Mouse (Mus musculus) adrenal gland, postnatal 36 days (tissue): ENCODE data around the gene Shkbp1. TPM values are rescaled to one million over a fixed set of nuclear protein-coding genes. Genes with fewer than 3 reads are reported as not detected.

ENCODE experiments used
- DNase-seq, 2 experiments: peaks; one replicate each; pipeline ENCODE4 v3.0.0; 2021; ENCODE audit warnings: mixed read lengths in 1 of 2
- total RNA-seq, 2 experiments: library from RNA; stranded (reverse); gene quantifications; 2 replicates each; pipeline ENCODE4 v1.2.3; 2021

Shkbp1 gene
- total RNA-seq, 2 experiments from 2014 or later = 22.3 TPM

DNA sequence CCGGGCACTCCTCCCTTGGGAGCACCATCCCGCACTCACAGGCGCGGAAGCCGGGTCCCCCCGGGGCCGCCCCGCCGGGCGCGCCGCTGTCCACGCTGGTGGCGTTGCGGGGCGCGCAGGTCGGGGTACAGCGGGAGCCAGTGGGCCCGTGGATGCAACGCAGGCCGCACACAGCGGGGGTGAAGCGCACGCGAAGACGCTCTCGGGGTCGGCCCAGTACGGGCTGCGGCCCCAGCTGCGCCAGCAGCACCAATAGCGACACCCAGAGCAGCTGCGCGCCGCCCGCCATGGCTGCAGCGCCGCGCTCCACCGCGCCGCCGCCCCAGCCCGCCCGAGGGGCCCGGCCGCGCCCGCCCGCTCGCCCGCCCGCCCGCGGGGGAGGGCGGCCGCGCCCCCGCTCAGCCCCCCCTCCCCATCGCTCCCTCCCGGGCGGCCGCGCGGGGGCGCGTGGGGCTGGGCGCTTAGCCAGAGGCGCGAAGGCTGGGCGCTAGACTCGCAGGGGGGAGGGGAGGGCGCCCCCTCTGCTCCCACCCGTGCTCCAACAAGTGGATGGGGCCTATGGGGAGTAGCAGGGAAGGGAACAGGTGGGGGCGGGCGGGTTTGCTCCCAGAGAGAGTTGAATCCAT is 22.4 kb downstream of the Shkbp1 start:
- peak; percentile 26 to 49 for DNase-seq

DNA sequence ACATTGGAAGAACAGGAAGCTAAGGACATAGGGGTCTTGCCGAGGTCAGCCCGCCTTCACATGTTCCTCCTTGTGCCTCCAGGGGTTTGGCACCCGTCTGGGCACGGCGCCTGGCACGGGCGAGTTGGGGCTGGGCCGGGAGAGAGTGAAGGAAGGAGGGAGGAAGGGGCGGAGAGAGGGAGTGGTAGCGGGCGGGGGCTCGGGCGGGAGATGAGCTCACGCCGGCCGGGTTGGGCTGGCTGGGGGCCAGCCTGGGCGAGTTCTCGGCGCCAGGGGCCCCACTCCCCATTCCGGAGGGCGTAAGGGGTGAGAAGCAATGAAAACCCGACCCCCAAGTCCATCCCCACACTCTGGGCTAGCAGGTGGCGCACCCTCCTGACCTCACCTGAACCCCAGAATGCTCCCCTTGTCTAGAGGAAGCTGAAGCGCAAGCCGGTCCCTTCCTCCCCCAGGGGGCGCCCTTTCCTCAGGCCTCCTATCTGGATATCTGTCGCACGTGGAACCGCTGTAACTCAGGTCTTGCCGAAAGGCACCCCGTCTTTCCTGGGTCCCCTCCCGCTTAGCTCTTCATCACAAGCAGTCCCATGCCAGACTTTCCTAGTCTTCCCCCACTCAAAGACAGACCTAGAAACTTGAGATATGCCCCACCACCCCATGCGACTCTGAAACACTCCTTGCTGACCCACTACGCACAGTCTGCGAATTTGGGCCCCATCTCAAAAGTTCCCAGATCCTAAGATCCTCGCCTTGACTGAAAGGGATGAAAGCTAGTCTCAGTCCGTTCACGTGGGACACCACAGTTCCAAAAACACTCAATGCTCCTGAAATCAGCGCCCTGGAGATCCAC is 23.2 kb downstream of the Shkbp1 start:
- peak; percentile 90 to 95 for DNase-seq

DNA sequence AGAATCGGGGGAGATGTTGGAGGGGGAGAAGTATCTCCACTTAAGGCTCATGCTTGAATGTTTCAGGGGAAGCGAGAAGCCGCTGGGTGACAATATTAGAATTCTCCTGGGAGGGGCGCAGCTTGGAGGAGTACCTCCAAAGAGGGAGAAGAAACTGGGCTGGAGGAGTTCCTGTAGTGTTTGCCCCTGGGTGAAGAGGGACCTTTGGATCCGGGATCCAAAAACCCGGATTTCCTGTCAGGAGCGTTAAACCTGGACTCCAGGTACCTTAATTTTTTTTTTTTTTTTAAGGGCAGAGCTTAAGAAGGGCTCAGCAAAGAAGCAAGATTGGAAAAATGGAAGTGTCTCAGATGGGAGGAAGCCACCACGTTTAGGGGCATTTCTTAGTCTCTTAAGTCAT is 24.0 kb downstream of the Shkbp1 start:
- no peak for DNase-seq

DNA sequence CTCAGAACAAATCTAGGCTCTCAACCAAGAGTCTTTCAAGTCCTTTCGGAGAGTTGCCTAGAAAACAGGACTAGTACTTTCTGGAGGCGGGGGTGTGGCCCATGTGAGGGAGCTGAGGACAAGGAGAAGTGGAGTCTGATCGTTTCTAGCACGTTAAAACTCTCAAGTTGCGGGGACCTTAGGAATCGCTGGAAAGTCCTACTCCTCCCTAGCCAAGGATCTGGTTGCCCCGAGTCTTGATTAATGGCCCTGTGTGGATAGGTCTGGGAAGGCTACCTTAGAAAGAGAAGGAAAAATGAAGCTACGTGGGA is 24.3 kb downstream of the Shkbp1 start:
- DNase-seq = peak in 1 of 2 experiments; percentile 41

DNA sequence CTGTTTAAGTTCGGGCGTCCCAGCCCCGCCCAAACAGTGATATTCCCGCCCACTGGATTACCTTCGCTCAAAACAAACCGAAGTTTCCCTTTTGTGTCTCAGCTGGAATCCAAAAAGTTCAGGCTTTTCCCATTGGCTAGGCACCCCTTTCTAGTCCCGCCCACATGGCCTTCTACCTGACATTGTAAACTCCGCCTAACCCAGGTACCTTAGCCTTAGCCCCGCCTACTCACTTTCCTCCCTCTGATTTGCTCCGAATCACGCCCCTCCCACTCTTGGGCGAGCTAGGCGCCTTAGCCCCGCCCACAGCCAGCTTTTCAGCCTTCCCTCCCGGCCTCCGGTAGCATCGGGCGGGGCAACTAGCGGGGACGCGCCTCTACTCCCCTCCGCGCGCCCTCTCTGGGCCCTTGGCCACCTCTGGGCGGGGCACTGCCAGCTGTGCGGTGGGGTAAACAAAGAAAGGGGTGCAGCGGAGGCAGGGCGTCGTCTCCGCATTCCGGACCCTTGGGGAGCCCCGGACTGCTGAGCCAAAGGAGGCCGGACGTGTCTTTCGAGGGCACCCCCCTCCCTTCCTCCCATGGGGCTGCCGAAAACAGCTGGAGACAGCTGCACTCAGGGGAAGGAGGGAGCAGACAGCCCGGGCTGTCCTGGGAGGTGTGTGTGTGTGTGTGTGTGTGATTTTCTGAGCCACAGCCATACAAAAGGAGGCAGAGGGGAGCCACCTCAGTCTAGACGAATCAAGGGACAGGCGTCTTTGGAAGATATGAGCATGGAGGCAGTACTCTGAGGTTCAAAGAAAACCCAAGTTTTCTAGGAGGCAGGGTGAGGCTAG is 24.9 kb downstream of the Shkbp1 start:
- peak; percentile 92 to 95 for DNase-seq

DNA sequence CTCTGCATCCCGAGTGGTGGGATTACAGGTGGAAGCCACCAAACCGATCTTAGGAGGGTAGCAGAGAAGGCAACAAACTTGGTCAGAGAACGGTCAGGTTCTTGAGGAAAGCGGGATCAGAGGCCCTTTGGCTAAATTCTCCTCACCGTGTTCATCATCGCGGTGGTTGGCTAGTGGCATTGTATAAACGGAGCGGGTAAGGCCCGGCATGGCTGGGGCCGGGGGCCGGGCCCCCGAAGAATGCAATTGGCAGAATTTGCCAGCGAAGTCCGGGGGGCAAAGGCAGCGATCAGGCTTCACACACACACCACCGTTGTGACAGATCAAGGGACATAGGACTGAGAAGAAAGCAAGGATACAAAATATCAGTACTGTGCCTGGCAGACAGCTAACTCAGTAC is 25.8 kb downstream of the Shkbp1 start:
- no peak for DNase-seq

DNA sequence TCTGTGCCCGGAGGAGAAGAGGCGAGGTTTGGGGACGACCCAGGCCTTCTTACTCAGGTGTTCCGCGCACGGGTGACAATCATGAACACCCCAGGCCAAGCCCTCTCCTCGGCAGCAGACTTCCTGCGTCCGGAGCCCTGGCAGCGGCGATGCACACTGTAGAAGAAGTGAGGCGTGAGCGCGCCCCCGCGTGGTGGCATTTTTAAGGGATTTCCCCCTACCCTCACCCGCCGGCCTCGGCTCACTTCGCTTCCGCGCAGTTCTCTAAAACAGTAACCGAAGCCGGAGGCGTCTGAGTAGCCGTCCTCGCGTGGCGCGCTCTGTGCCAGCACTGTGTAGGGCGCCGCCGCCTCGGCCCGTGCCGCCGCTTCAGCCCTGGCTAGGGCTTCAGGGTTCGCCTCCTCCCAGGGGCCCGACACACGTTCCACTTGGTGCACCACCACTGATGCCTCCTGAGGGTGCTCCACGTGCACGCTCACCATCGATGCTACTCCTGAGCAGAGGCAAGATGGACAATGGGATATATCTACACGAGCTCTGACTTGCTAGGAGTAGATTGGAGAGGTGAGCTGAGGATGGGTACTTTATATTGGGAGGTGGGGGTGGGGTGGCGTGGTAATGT is 26.4 kb downstream of the Shkbp1 start:
- DNase-seq = peak; percentile 89 to 94

DNA sequence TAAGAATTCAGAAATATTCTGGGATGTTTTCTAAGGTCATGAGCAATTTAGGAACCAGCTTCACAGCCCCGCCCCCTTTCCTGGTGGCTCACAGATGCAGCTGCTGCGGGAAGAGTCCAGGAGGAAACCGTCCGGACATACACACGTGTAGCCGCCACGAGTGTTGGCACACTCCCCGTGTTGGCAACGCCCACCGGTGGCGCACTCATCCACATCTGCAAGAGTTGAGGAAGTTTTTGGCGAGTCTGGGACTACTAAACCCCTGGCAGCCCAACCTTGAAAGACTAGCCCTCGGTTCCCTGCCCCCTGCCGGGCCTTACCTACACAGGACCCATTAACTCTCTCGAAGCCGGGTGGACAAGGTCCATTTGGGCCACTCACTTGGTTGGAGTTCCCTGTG is 27.2 kb downstream of the Shkbp1 start:
- DNase-seq = peak in 1 of 2 experiments; percentile 30

DNA sequence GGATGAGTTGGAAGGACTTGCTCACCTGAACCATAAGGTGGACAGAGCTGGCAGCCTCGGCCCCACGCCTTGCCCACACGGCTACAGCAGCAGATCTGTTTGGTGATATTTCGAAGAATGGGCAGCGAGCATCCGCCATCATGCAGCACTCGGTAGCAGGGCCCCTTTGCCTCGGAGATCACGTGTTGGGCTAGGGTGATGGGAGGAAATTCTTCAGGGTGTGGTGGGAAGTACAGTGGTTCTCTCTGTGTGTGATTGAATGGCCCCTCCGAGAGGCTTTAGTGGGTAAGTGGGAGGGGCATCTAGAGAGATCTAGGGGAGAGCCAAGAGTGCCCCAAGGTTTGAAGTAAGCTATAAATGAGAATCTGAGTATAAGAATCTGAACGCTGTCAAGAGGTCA is 27.7 kb downstream of the Shkbp1 start:
- DNase-seq = no peak

DNA sequence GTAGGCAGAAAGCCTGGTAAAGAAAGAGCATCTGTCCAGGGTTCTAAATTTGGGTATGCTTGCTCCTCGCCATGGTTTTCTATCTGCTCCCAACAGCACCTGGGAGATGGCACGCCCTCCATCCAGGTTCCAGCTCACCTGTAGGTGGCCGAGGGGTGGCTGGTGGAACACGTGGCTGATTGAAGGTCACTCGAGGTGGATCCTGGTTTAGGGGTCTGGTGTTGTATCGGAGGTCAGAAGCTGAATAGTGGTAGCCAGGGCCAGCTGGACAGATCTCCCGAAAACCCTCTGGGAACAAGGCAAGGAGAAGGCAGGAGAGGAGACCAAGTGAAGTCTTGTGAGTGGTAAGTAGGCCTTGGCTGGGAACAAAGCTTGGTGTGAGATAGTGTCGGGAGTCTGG is 28.3 kb downstream of the Shkbp1 start:
- no peak for DNase-seq

DNA sequence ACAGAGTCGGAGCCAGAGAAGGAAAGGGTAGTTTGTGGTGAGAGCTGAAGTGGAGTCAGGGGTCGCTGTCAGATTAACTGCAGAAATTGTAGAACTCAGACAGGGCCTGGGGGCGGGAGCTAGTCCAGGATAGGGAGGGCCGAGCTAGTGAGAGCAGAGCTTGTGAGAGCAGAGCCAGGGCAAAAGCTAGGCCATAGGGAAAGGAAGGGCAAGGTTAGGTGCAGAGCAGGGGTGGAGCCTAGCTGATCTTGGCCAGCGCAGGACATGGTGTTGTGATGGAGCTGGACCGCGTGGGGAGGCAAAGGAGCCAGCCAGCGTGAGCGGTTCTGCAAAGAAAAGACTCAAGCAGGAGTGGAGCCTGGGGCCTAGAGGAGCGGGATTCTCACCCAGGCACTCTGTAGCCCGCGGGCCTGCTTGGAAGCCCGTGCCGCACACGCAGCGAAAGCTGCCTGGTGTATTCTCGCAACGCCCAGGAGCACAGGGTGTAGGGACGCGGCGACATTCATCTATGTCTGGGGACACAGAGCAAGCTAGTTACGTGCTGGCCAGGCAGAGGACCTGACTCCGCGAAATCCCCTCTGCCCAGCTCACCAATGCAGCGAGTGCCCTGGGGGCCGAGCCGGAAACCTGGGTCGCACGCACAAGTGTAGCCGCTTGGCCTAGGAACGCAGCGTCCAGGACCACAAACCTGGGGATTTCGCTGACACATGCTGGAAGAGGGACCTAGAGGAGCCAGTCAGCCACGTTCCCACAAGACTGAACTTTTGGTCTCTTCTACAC is 29.5 kb downstream of the Shkbp1 start:
- peak; percentile 43 to 52 for DNase-seq

DNA sequence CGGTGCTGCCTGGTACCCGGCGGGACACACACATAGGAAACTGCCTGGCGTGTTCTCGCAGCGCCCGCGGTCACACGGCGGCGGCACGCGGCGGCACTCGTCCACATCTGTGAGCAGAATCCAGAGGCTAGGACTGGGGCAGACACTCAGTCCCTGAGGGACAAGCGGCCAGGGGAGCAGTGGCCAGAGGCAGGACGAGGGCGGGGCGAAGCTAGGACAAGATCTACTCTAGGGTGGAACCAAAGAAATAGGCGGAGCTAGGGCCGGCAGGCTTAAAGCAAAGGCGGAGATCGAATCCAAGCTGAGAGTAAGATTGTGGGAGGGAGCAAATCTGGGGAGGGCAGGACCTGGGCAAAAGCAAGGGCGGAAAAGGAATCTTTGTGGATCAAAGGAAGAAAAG is 30.1 kb downstream of the Shkbp1 start:
- DNase-seq = peak; percentile 88 to 89

DNA sequence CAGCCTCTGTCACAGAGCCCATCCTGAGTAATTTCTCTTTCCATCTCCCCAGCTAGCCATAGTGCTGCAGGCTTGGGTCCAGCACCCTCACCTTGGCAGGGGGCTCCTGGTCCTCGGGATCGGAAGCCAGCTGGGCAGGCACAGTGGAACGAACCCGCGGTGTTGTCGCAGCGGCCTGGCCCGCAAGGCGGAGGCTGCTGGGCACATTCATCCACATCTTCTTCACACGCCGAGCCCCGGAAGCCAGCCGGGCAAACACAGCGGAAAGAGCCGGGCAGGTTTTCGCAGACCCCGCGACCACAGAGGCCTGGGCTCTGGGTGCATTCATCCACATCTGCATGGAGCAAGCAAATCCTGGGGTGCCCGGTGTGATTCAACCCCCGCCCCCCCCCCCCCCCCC is 30.9 kb downstream of the Shkbp1 start:
- DNase-seq = no peak

DNA sequence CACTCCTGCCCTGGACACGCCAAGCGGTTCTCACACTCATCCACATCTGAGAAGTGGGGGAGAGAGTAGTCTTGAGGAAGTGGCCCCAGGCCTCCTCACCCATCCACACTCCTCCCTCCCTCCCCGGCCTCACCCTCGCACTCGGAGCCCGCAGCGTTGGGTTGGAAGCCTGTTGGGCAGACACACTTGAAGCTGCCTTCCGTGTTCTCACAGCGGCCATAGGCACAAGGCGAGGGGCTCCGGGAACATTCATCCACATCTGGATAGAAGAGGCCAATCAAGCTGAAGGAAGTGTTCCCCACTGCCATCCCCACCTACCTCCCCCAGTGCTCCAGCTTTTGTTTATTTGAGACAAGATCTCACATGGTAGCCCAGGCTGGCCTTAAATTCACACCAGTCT is 31.7 kb downstream of the Shkbp1 start:
- DNase-seq = no peak

DNA sequence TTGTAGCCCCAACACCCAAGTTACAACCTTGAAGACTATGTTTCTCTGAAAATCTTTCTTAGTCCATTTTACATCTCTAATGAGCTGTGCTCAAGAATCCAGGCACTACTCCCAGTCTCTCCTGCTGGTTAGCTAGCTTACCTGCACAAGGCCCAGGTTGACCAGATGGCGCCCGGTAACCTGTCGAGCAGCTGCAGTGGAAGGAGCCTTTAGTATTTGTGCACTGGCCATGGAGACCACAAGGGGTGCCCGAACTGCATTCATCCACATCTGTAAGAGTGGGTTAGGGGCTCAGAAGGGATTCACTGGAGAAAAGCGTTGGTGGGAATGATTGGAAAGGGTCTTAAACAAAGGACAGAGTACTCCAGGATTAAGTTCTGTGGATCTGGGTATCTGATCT is 32.8 kb downstream of the Shkbp1 start:
- DNase-seq = no peak

DNA sequence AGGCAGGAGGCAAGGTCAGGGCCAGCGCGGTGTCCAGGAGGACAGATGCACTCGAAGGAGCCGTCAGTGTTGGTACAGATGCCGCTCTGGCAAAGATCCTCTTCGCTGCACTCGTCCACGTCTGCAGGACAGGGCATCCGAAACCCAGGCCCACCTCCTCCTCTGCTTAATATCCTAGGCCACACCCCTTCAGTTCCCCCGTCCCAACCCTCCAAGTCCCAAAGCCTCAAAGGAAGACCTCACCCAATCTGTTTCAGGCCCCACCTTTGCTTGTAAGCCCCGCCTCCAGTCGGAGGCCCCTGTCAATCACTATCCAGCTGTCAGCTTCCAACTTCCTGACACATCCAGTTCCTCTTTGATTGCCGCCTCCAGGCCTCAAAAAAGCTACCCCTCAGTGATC is 33.5 kb downstream of the Shkbp1 start:
- no peak for DNase-seq

DNA sequence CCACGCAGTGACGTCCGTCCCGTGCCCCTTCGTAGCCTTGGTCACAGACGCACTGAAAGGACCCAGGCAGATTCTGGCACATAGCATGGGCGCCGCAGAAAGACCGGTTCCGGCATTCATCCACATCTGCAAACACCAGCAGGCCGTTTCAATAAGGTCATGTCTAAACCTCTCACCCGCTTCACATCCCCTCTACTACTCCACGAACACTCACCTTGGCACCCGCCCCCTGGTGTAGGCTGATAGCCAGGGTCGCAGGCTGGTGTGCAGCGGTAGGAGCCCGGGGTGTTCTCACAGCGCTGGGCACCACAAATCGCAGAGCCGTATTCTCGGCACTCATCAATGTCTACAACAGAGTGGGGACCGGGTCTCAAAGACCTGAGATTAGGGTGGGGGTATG is 36.4 kb downstream of the Shkbp1 start:
- no peak for DNase-seq

DNA sequence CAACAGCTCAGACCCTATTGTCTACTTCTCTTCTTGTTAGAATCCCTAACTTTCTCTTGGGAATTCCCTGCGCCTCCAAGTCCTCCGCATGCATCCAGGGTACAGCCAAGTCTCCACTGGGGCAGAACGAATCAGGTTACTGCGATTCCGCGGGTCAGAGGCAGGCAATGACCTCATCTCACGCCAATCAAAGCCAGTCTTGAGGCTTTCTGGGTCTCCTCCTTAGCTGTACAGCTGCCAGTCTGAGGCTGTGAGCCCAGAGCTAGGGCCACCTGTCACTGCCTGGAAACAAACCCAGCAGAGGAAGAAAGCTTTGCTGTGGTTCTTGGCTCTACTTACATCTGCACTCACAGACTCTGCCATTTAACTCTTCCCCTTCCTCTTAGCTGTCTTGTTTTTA is 39.9 kb downstream of the Shkbp1 start:
- DNase-seq = no peak

DNA sequence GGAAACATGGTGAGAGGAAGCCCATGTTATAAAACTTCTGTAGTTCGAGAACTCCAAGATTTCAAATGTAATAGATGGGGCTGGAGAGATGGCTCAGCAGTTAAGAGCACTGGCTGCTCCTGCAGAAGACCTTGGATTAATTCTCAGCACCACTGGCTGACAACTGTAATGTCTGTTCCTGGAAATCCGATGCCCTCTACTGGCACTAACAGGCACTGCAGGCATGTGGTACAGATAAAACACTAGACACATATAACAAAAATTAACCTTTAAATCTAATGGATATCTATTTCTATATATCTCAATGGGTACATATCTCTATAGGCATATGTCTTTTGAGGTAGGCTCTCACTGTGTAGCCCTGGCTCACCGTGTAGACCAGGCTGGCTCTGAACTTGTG is 41.4 kb downstream of the Shkbp1 start:
- DNase-seq = no peak

DNA sequence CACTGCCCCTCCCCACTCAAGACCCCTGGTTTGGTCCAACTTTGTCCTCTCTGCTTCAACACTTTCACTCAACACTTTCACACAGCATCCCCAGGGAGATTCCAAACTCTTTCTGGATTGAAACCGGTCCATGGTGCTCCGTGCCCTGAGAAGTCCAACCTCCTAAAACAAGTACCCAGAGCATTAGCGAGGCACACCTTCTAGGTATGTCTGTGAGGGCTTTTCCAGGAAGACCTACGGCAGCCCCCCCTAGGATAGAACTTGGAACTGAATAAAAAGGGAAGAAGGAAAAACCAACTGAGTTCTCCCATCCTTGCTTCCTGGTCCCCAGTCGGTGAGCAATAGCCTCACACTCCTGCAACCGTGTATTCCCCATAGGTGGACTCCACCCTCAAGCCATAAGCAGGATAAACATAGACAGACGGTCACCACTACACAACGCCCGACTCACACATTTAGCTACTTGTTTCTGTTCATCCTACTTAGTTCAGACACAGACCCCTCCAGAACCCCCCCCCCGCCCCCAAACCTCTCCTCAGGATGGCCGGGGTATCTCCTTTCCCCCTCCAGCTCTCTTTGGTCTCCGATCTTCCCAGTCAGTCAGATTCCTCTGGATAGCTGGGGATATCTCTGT is 44.1 kb downstream of the Shkbp1 start:
- DNase-seq = no peak

DNA sequence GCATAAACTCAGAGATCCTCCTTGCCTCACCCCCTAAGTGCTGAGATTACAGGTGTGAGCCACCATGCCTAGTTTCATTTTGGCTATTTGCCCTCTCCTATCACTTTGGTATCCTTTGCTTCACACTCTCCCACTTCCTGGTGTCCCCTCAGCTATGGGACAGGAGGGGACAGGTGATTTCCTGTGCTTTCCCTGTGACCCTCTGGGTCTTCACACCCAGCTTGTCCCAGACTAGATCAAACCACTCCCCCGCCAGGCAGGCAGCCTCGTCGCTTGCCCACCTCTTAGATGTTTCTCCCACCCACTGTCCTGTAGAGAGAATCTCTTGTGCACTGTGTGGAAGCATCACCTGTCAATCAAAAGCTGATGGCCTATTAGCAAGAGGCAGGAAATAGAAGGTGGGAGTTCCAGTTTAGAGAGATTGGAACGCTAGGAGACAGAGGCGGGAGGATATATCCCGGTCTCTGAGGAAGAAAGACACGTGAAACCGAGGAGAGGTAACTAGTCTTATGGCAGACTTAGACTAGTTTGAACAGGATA is 44.8 kb downstream of the Shkbp1 start:
- DNase-seq = no peak
